Mouse (Mus musculus) myocyte (in vitro differentiated cells): ENCODE results near the gene Ltbp4. TPM values are rescaled to one million over a fixed set of nuclear protein-coding genes. Genes with fewer than 3 reads are reported as not detected.

Experiments
- H3K27me3 ChIP-seq: one replicate; pipeline ENCODE4 v1.6.1; 2011; ENCODE audit not compliant: control insufficient read depth, insufficient read depth, insufficient read length
- H3K36me3 ChIP-seq: one replicate; pipeline ENCODE4 v1.6.1; 2011; ENCODE audit not compliant: control insufficient read depth, insufficient read depth
- H3K4me2 ChIP-seq: one replicate; pipeline ENCODE4 v1.6.1; 2011; ENCODE audit warnings: low read depth, control low read depth
- H3K4me3 ChIP-seq: one replicate; pipeline ENCODE4 v1.5.1; 2011; ENCODE audit warnings: mild to moderate bottlenecking, control low read depth, moderate library complexity
- H3K79me2 ChIP-seq: one replicate; pipeline ENCODE4 v1.6.1; 2011; ENCODE audit not compliant: control insufficient read depth, insufficient read depth
- H3ac ChIP-seq: one replicate; pipeline ENCODE4 v1.6.1; 2011; ENCODE audit not compliant: control insufficient read depth, insufficient read length
- CEBPB ChIP-seq: IDR thresholded peaks from 2 replicates; pipeline ENCODE4 v1.6.1; 2011; ENCODE audit warnings: mild to moderate bottlenecking, moderate library complexity; ENCODE audit not compliant: poor library complexity, insufficient read depth, severe bottlenecking
- E2F4 ChIP-seq: IDR thresholded peaks from one replicate; pipeline ENCODE4 v1.6.1; 2011; ENCODE audit warnings: mild to moderate bottlenecking, control low read depth, moderate library complexity; ENCODE audit not compliant: insufficient read depth
- MAX ChIP-seq: IDR thresholded peaks from one replicate; pipeline ENCODE4 v1.6.1; 2011; ENCODE audit warnings: low read depth, mild to moderate bottlenecking, control low read depth
- MYOD1 ChIP-seq, 3 experiments: IDR thresholded peaks; one replicate each; pipeline ENCODE4 v1.6.1; 2011; ENCODE audit warnings: control low read depth in 2 of 3, low read depth in 2 of 3, mild to moderate bottlenecking in 2 of 3, moderate library complexity in 1 of 3; ENCODE audit not compliant: insufficient read length in 2 of 3, control insufficient read depth in 1 of 3
- MYOG ChIP-seq, 3 experiments: IDR thresholded peaks; one replicate each; pipeline ENCODE4 v1.6.1; 2011; ENCODE audit warnings: control low read depth in 2 of 3, low read depth in 2 of 3, mild to moderate bottlenecking in 2 of 3; ENCODE audit not compliant: insufficient read length in 2 of 3, control insufficient read depth in 1 of 3, insufficient read depth in 1 of 3
- POLR2A ChIP-seq: IDR thresholded peaks from one replicate; pipeline ENCODE4 v1.6.1; 2011; ENCODE audit warnings: low read depth, mild to moderate bottlenecking, control low read depth, moderate library complexity; ENCODE audit not compliant: insufficient read length
- POLR2AphosphoS2 ChIP-seq: IDR thresholded peaks from one replicate; pipeline ENCODE4 v1.6.1; 2011; ENCODE audit warnings: low read depth, control low read depth; ENCODE audit not compliant: insufficient read length
- REST ChIP-seq: IDR thresholded peaks from one replicate; pipeline ENCODE4 v1.6.1; 2011; ENCODE audit warnings: mild to moderate bottlenecking, control low read depth, moderate library complexity; ENCODE audit not compliant: insufficient read depth, insufficient read length
- SRF ChIP-seq: IDR thresholded peaks from one replicate; pipeline ENCODE4 v1.6.1; 2011; ENCODE audit warnings: low read depth; ENCODE audit not compliant: control insufficient read depth, insufficient read length
- TCF12 ChIP-seq: IDR thresholded peaks from one replicate; pipeline ENCODE4 v1.6.1; 2011; ENCODE audit warnings: mild to moderate bottlenecking, control low read depth; ENCODE audit not compliant: poor library complexity, insufficient read depth, severe bottlenecking
- TCF3 ChIP-seq: IDR thresholded peaks from one replicate; pipeline ENCODE4 v1.6.1; 2011; ENCODE audit warnings: low read depth, control low read depth; ENCODE audit not compliant: insufficient read length
- USF1 ChIP-seq: IDR thresholded peaks from one replicate; pipeline ENCODE4 v1.6.1; 2011; ENCODE audit warnings: low read depth, mild to moderate bottlenecking, control low read depth, moderate library complexity
- polyA plus RNA-seq: library from polyadenylated mRNA; unstranded; fragments of >200 nt; fragmentation: generic; extraction: Trizol; gene quantifications from one replicate; pipeline ENCODE4 v1.2.1, GENCODE M21; 2012; ENCODE audit warnings: missing spikeins

Gene Ltbp4
- polyA plus RNA-seq, 1 experiment = 32.5 TPM

GRCm38 (mm10) chr7:27282225-27282624, 55.3 kb downstream of the Ltbp4 start:
- Histone ChIP-seq H3K36me3 (peaks cover 7% of the 10 kb centered on the region), H3K4me3 (no peak overlapping the region), H3ac (no peak overlapping the region), H3K79me2 (no peaks in the 10 kb centered on the region), H3K27me3 (no peaks in the 10 kb centered on the region), H3K4me2 (no peak overlapping the region)
- TF ChIP-seq SRF (no peak), REST (no peak), CEBPB (no peak), MAX (no peak), TCF3 (no peak), POLR2AphosphoS2 (no peak), POLR2A (no peak), MYOD1 (IDR thresholded peaks at IDR 0.05; ENCODE audit: control insufficient read depth in 1 of 3, insufficient read length in 2 of 3, low read depth in 2 of 3) (no peak), TCF12 (no peak), E2F4 (no peak), USF1 (no peak), MYOG (IDR thresholded peaks at IDR 0.05; ENCODE audit: control insufficient read depth in 1 of 3, insufficient read depth in 1 of 3, insufficient read length in 2 of 3, low read depth in 2 of 3) (no peak)

DNA sequence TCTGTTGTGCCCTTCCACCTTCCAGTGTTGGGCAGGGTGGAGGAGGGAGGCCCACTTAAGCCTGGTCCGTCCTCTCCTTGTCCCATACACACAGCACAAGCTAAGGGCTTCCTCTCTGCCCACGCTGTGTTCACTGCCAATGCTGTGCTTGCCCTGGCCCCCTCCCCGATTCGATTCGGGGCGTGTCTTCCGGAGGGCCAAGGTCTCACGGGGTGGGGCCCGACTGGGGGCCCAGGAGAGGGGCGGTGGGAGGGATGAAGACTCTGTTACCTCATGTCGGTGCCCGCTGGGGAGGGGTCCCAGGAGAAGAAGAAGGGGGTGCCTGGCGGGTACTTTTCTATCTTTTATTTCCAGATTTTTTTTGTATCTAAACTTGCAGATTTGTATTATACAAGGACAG, 55.8 kb downstream of the Ltbp4 start:
- H3K4me3 ChIP-seq = no peak overlapping the region
- no peak for TF ChIP-seq TCF12
- TF ChIP-seq MYOG (IDR thresholded peaks at IDR 0.05; ENCODE audit: control insufficient read depth in 1 of 3, insufficient read depth in 1 of 3, insufficient read length in 2 of 3, low read depth in 2 of 3) = no peak
- no peak for TF ChIP-seq POLR2A
- H3K36me3 ChIP-seq = peaks cover 7% of the 10 kb centered on the region

GRCm38 (mm10) chr7:27277191-27277590, 60.3 kb downstream of the Ltbp4 start:
- H3ac ChIP-seq = no peak overlapping the region
- H3K36me3 ChIP-seq = peaks cover 7% of the 10 kb centered on the region
- H3K4me2 ChIP-seq = no peak overlapping the region
- no peaks in the 10 kb centered on the region for H3K79me2 ChIP-seq
- TF ChIP-seq MAX (no peak), REST (no peak), TCF3 (no peak), SRF (no peak), POLR2AphosphoS2 (no peak), MYOG (IDR thresholded peaks at IDR 0.05; ENCODE audit: control insufficient read depth in 1 of 3, insufficient read depth in 1 of 3, insufficient read length in 2 of 3, low read depth in 2 of 3) (no peak), CEBPB (no peak), TCF12 (no peak), E2F4 (no peak), MYOD1 (IDR thresholded peaks at IDR 0.05; ENCODE audit: control insufficient read depth in 1 of 3, insufficient read length in 2 of 3, low read depth in 2 of 3) (no peak), USF1 (no peak), POLR2A (no peak)
- H3K27me3 ChIP-seq = no peaks in the 10 kb centered on the region
- no peak overlapping the region for H3K4me3 ChIP-seq

More for the DNA sequence above, 55.8 kb downstream of the Ltbp4 start:
- Histone ChIP-seq H3K27me3 (no peaks in the 10 kb centered on the region), H3ac (no peak overlapping the region), H3K79me2 (no peaks in the 10 kb centered on the region), H3K4me2 (no peak overlapping the region)

DNA sequence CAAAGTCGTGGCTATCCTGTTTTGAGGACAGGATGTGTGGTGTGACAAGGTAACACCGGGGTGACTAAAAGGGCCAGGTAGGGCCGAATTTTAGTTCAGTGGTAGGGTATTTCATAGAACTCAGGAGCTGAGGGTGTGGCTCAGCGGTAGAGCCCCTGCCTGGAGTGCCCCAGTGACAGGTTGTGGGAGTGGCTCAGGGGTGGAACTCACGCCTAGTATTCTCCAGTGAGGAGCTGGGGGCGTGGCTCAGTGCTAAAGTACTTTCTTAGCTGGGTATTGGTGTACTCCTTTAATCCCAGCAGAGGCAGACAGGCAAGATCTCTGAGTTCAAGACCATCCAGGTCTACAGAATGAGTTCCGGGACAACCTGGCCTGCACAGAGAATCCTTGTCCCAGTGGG, 61.5 kb downstream of the Ltbp4 start:
- H3K27me3 ChIP-seq = no peaks in the 10 kb centered on the region
- H3K4me3 ChIP-seq = no peak overlapping the region
- H3K36me3 ChIP-seq = peaks cover 7% of the 10 kb centered on the region
- H3K4me2 ChIP-seq = no peak overlapping the region
- H3K79me2 ChIP-seq = no peaks in the 10 kb centered on the region
- no peak overlapping the region for H3ac ChIP-seq
- TF ChIP-seq MYOD1 (IDR thresholded peaks at IDR 0.05; ENCODE audit: control insufficient read depth in 1 of 3, insufficient read length in 2 of 3, low read depth in 2 of 3) = no peak
- TF ChIP-seq E2F4 = no peak
- no peak for TF ChIP-seq POLR2A
- TF ChIP-seq TCF12 = no peak
- no peak for TF ChIP-seq REST
- TF ChIP-seq POLR2AphosphoS2 = no peak
- TF ChIP-seq MAX = no peak
- TF ChIP-seq MYOG (IDR thresholded peaks at IDR 0.05; ENCODE audit: control insufficient read depth in 1 of 3, insufficient read depth in 1 of 3, insufficient read length in 2 of 3, low read depth in 2 of 3) = no peak

- Histone ChIP-seq H3K4me2 (no peak overlapping the region), H3K36me3 (peaks cover 7% of the 10 kb centered on the region), H3ac (no peak overlapping the region), H3K27me3 (no peaks in the 10 kb centered on the region), H3K79me2 (no peaks in the 10 kb centered on the region), H3K4me3 (no peak overlapping the region)
- TF ChIP-seq POLR2AphosphoS2 = no peak
- TF ChIP-seq POLR2A = no peak
- no peak for TF ChIP-seq REST
- no peak for TF ChIP-seq MYOD1 (IDR thresholded peaks at IDR 0.05; ENCODE audit: control insufficient read depth in 1 of 3, insufficient read length in 2 of 3, low read depth in 2 of 3)
- TF ChIP-seq MAX = no peak
- no peak for TF ChIP-seq MYOG (IDR thresholded peaks at IDR 0.05; ENCODE audit: control insufficient read depth in 1 of 3, insufficient read depth in 1 of 3, insufficient read length in 2 of 3, low read depth in 2 of 3)
- TF ChIP-seq CEBPB = no peak
Measured at GRCm38 (mm10) chr7:27274916-27275315, 62.6 kb downstream of the Ltbp4 start.
